Mouse (Mus musculus): ENCODE measurements at regions not wholly inside any gene's neighbourhood (a gene's known extent, or its start where the extent isn't known, plus 50 kb on each side); places are given as distances from the start of the nearest gene placed in this dataset.

- TF ChIP-seq CTCF (IDR thresholded peaks at IDR 0.05; ENCODE audit: extremely low read depth, insufficient read depth, insufficient read length, insufficient replicate concordance) (no peak), POLR2A (IDR thresholded peaks at IDR 0.05; ENCODE audit: low read depth, low read length) (no peak)
Measured at GRCm38 (mm10) chr10:118573247-118573646, 132.4 kb downstream of the Ifng start.
